Mouse (Mus musculus) lung, embryonic 14.5 days (tissue): Measurements from ENCODE around the gene H2-Oa. TPM values are rescaled to one million over a fixed set of nuclear protein-coding genes. Genes with fewer than 3 reads are reported as not detected.

ENCODE experiments used
- ATAC-seq: fragments of 200-750 bp; cut with Nextera tagmentation; 2 replicates; pipeline ENCODE4 v1.8.0; 2017; ENCODE audit warnings: mild to moderate bottlenecking, moderate TSS enrichment, moderate library complexity; ENCODE audit not compliant: insufficient read depth
- DNase-seq: peaks from one replicate; pipeline ENCODE4 v3.0.0-alpha.2; 2015
- H3K27ac ChIP-seq: fragments of 300-500 bp; sonication (generic); 2 replicates; pipeline ENCODE4 v1.5.1; 2014; ENCODE audit warnings: low read depth, mild to moderate bottlenecking, moderate library complexity
- H3K27me3 ChIP-seq: fragments of 300-500 bp; sonication (generic); 2 replicates; pipeline ENCODE4 v1.6.1; 2014; ENCODE audit warnings: low read length, control low read depth; ENCODE audit not compliant: insufficient read depth
- H3K36me3 ChIP-seq: fragments of 300-500 bp; sonication (generic); 2 replicates; pipeline ENCODE4 v1.6.1; 2014; ENCODE audit warnings: control low read depth; ENCODE audit not compliant: insufficient read depth
- H3K4me1 ChIP-seq: fragments of 300-500 bp; sonication (generic); 2 replicates; pipeline ENCODE4 v1.6.1; 2014; ENCODE audit warnings: antibody characterized with exemption, control low read depth; ENCODE audit not compliant: insufficient read depth
- H3K4me2 ChIP-seq: fragments of 300-500 bp; sonication (generic); 2 replicates; pipeline ENCODE4 v1.6.1; 2014; ENCODE audit warnings: mild to moderate bottlenecking
- H3K4me3 ChIP-seq: fragments of 300-500 bp; sonication (generic); 2 replicates; pipeline ENCODE4 v1.5.1; 2014; ENCODE audit warnings: low read depth, low read length
- H3K9ac ChIP-seq: fragments of 300-500 bp; sonication (generic); 2 replicates; pipeline ENCODE4 v1.6.1; 2014
- H3K9me3 ChIP-seq: fragments of 300-500 bp; sonication (generic); 2 replicates; pipeline ENCODE4 v1.6.1; 2016; ENCODE audit warnings: low read depth, low read length, control low read depth
- CTCF ChIP-seq: IDR thresholded peaks from 2 replicates; pipeline ENCODE4 v1.5.1; 2016; ENCODE audit warnings: antibody characterized with exemption, low read depth
- WGBS: fragments of 180-500 bp; shearing (Covaris S2); extraction: QIAGEN DNeasy Blood & Tissue Kit; methylation state at CpG from one replicate; pipeline ENCODE4 v1.1.7; 2014; 5-methylcytosine and 5-hydroxymethylcytosine counted together
- polyA plus RNA-seq: library from polyadenylated mRNA; unstranded; fragments of >200 nt; fragmentation: Nextera tagmentation; extraction: Ambion mirVana; gene quantifications from 2 replicates; pipeline ENCODE4 v1.2.1, GENCODE M21; 2014

Gene H2-Oa
- polyA plus RNA-seq, 1 experiment from 2014 or later, result 0.26 TPM

DNA sequence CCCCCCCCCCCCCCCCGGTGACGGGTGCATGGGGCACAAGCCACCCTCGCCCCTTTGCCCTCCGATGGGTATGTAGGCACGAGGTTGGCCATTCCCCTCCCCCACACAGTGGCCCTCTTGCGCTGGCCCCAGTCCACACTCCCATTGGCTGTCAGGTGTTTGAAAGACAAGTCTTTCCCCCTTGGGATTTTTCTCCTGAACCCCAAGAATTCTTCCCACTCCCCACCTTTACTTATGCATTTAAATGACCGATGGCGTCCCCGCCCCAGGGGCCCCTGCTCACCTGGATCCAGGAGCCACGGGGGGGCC is 29.7 kb downstream of the H2-Oa start:
- Histone ChIP-seq H3K27ac (peak overlapping the region; percentile 100), H3K36me3 (peaks cover 37% of the 10 kb centered on the region), H3K27me3 (no peaks in the 10 kb centered on the region), H3K9me3 (no peaks in the 10 kb centered on the region), H3K9ac (peak overlapping the region; percentile 92), H3K4me3 (peak overlapping the region; percentile 100), H3K4me2 (peak overlapping the region; percentile 99), H3K4me1 (0 out of 2 replicates have a peak, but pooled peaks cover 3% of the 10 kb centered on the region)
- TF ChIP-seq CTCF, result no peak
- 2% methylated on average over 8 of the region's 10 CpGs for WGBS
- no peak for ATAC-seq
- no peak for DNase-seq

DNA sequence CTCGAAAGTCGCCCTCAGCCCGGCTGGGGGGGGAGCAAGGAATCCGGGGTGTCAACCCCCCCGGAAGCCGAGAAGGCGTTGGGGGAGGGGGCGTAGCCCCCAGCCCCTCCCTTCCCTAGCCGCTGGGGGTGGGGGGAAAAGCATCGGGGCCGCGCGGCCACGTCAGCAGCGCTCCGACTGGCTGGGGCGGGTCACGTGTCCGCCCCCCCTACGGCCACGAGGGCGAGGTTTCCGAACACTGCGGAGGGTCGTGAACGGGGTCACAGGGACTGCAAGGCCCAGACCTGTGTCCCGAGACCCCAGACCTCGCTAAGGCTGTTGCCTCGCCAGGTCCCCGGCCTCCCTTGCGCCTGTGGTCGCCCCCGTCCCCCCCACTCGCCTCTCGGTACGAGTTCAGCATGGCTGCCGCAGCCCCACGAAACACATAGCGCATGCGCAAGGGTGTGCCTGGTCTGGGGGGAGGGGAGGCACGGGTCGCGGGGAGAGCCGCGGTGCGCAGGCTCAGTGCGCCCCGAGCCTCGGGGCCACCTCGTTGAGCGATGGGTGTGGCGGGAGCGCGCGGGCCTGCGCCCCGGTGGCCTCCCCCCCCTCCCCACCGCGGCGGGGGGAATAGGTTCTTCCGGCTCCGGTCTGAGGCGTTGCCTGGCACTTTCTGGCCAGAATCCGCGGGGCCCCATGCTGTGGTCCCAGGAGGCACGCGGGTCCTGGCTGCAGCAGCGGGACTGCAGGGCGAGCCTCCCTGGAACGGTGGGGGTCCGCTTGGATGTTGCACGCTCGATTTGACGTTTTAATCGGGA is 30.2 kb downstream of the H2-Oa start, which contains the start of gene Brd2:
Gene Brd2, minus strand, starts transcription at position 447 of the 797 bp plus-strand sequence.
- 0% methylated on average over 63 of the region's 75 CpGs for WGBS
- peak; percentile 22 for ATAC-seq
- peak; percentile 16; the same call in 1 of the 2 replicates for TF ChIP-seq CTCF

DNA sequence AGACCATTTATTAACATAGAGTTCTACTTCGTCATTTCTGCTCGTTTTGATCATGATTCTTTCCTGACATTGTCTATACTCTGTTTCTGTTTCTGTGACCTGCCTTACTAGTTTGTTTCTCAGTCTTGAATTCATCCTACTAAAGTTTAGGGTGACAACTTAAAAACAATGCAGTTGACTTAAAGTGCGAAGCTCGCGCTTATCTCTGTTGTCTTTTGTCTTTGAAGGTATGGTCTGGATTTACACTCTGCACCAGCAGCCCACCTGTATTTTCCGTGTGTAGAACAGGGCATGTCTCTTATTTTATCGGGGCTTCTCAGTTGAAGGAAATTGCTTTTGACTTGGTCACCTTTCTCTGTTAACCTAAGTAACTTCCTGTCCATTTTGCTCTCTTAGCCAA is 31.0 kb downstream of the H2-Oa start:
- no peaks in the 10 kb centered on the region for H3K27me3 ChIP-seq
- peak overlapping the region; percentile 99 for H3K4me2 ChIP-seq
- no peaks in the 10 kb centered on the region for H3K4me1 ChIP-seq
- WGBS, result 1% methylated on average over 7 of the region's 7 CpGs
- ATAC-seq (no peak), DNase-seq (no peak)
- H3K9me3 ChIP-seq, result no peaks in the 10 kb centered on the region
- peaks cover 28% of the 10 kb centered on the region for H3K36me3 ChIP-seq
- H3K4me3 ChIP-seq, result peak overlapping the region; percentile 100
- no peak for TF ChIP-seq CTCF
- H3K9ac ChIP-seq, result peak overlapping the region; percentile 92
- peak overlapping the region; percentile 100 for H3K27ac ChIP-seq

More for the DNA sequence above, 30.2 kb downstream of the H2-Oa start, which contains the start of gene Brd2:
- Histone ChIP-seq H3K4me1 (no peaks in the 10 kb centered on the region), H3K9me3 (no peaks in the 10 kb centered on the region), H3K27me3 (no peaks in the 10 kb centered on the region), H3K27ac (peak within 1 kb of the TSS; percentile 100), H3K9ac (peak within 1 kb of the TSS; percentile 92), H3K4me2 (peak within 1 kb of the TSS; percentile 99), H3K4me3 (peak within 1 kb of the TSS; percentile 100), H3K36me3 (peaks cover 34% of the 10 kb centered on the region)
- DNase-seq, result peak; percentile 98

DNA sequence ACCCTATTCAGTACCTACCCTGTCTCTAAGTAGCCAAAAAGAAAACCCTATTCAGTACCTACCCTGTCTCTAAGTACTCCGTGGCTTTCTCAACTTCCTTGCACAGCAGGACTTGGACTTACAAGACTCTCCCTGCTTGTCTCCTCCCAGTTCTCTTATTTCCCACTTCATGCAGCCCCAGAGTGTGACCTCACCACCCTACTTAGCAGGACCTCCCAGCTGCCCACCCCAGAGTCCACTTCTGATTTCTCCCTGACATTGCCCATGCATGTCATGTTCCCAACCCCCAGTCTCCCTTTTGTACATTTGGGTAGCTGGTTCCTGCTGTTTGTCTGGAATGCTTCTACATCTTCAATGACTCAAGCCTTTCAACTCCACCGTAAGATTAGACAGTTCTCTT is 31.4 kb downstream of the H2-Oa start:
- Histone ChIP-seq H3K4me2 (peak overlapping the region; percentile 99), H3K27ac (peak overlapping the region; percentile 100), H3K36me3 (peaks cover 24% of the 10 kb centered on the region), H3K4me1 (0 out of 2 replicates have a peak, but pooled peaks cover 4% of the 10 kb centered on the region), H3K9ac (peak overlapping the region; percentile 92), H3K4me3 (peak overlapping the region; percentile 100), H3K27me3 (no peaks in the 10 kb centered on the region), H3K9me3 (no peaks in the 10 kb centered on the region)
- no peak for TF ChIP-seq CTCF
- WGBS, result 0% methylated on average over 2 of the region's 2 CpGs
- DNase-seq (peak; percentile 67), ATAC-seq (no peak)

- H3K4me1 ChIP-seq, result 0 out of 2 replicates have a peak, but pooled peaks cover 10% of the 10 kb centered on the region
- no peak overlapping the region for H3K4me3 ChIP-seq
- no peak overlapping the region for H3K9ac ChIP-seq
- H3K9me3 ChIP-seq, result no peaks in the 10 kb centered on the region
- ATAC-seq (no peak), DNase-seq (no peak)
- no peak overlapping the region for H3K27ac ChIP-seq
- 54% methylated on average over 6 of the region's 6 CpGs for WGBS
- H3K27me3 ChIP-seq, result no peaks in the 10 kb centered on the region
- no peak for TF ChIP-seq CTCF
- H3K36me3 ChIP-seq, result peaks cover 15% of the 10 kb centered on the region
- peak overlapping the region; percentile 99 for H3K4me2 ChIP-seq
These were observed 32.5 kb downstream of the H2-Oa start for GRCm38 (mm10) chr17:34124649-34125048.

DNA sequence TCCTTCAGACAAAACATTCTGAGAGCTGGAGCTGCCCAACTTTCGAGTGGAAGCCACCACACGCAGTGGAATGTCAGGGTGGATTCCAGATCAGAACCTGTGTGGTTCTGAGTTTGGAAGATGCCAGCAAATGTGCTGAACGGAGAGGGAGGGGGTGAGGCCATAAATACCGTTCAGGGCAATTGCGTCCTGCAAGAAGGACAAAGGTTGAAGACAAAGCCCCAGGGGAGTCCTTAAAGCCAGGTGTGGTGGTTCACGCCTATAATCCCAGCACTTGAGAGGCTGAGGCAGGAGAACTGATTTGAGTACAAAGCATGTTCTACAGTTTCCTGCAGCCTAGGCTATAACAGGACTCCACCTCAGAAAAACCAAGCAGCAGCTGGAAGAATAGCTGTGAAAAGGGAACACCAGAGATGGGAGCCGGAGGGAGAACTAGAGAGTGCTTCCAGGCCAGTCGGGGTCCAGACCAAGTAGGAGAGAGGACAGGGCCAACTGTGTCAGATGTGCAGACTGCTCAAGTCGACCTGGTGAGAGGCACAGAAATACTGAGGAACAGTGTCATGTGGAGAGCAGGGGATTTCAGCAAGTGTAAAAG is 34.8 kb downstream of the H2-Oa start:
- Histone ChIP-seq H3K9me3 (no peaks in the 10 kb centered on the region), H3K27me3 (no peaks in the 10 kb centered on the region), H3K27ac (no peak overlapping the region), H3K36me3 (peaks cover 15% of the 10 kb centered on the region), H3K4me2 (no peak overlapping the region), H3K4me1 (0 out of 2 replicates have a peak, but pooled peaks cover 10% of the 10 kb centered on the region), H3K4me3 (no peak overlapping the region), H3K9ac (no peak overlapping the region)
- ATAC-seq (no peak), DNase-seq (no peak)
- TF ChIP-seq CTCF, result no peak
- 61% methylated on average over 9 of the region's 9 CpGs for WGBS

DNA sequence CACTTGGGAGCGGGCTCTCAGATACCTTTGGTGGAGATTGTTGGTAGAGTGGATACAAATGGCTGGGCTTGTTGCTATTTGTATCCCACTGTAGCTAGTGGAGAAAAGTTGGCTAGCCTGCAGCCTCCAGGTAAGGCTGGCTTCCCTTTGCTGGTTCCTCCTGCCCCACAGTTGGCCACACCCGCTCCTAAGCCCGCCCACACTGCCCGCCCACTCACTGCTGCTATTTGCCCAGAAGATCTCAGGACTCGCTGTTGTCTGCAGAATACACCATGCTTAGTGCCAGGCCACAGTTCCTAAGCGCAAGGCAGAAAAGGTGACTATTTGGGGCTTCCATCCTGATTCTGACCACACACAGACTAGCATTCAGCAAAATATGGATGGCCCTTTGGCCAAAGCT is 35.3 kb downstream of the H2-Oa start:
- Histone ChIP-seq H3K4me2 (no peak overlapping the region), H3K4me1 (0 out of 2 replicates have a peak, but pooled peaks cover 10% of the 10 kb centered on the region), H3K9ac (no peak overlapping the region), H3K9me3 (no peaks in the 10 kb centered on the region), H3K36me3 (peaks cover 15% of the 10 kb centered on the region), H3K4me3 (no peak overlapping the region), H3K27me3 (no peaks in the 10 kb centered on the region), H3K27ac (no peak overlapping the region)
- 27% methylated on average over 6 of the region's 6 CpGs for WGBS
- no peak for TF ChIP-seq CTCF
- ATAC-seq (no peak), DNase-seq (no peak)
